Mouse (Mus musculus) embryonic fibroblast, embryonic 13.5 days (primary cell): ENCODE data around the gene Fam19a2. TPM values are rescaled to one million over a fixed set of nuclear protein-coding genes. Genes with fewer than 3 reads are reported as not detected.

Source experiments
- H3K27ac ChIP-seq: 2 replicates; pipeline ENCODE4 v1.5.1; 2012; ENCODE audit warnings: low read length, control low read depth, inconsistent platforms; ENCODE audit not compliant: insufficient read depth
- H3K4me1 ChIP-seq: 2 replicates; pipeline ENCODE4 v1.6.1; 2011; ENCODE audit warnings: low read length; ENCODE audit not compliant: control insufficient read depth, insufficient read depth
- H3K4me3 ChIP-seq: 2 replicates; pipeline ENCODE4 v1.5.1; 2011; ENCODE audit warnings: mild to moderate bottlenecking, control low read depth, low read length; ENCODE audit not compliant: insufficient read depth
- CTCF ChIP-seq: IDR thresholded peaks from 2 replicates; pipeline ENCODE4 v1.5.1; 2011; ENCODE audit warnings: mild to moderate bottlenecking, control low read depth, low read length, moderate library complexity, borderline replicate concordance; ENCODE audit not compliant: insufficient read depth
- POLR2A ChIP-seq: IDR thresholded peaks from 2 replicates; pipeline ENCODE4 v1.6.1; 2011; ENCODE audit warnings: low read depth, mild to moderate bottlenecking, control low read depth, low read length, moderate library complexity
- polyA plus RNA-seq: library from polyadenylated mRNA; stranded (reverse); fragments of >200 nt; gene quantifications from 2 replicates; pipeline ENCODE4 v1.2.4, GENCODE M21; 2011; ENCODE audit warnings: low read depth; ENCODE audit not compliant: missing spikeins, insufficient read length

Fam19a2 gene
- polyA plus RNA-seq, 1 experiment: 0.77 TPM

DNA sequence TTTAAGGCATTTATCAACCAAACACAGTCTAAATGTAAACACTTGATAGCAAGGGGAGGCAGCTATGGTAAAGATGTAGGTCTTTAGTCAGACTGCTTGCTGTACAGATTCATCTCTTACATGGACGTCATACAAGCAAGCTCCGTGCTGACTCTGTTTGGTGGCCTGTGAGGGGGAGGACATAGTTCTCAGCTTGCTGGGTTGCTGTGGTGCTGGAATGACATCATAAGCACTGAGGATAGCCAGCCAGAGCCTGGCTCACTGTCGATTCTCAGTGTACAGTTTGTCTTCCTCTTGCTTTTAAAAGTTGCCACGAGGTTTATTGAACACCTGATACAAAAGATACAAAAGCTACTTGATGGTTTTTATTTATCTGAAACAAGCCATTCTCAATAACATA is 100.8 kb downstream of the Fam19a2 start:
- Histone ChIP-seq H3K4me1 (no peaks in the 10 kb centered on the region), H3K27ac (no peak overlapping the region), H3K4me3 (no peak overlapping the region)
- no peak for TF ChIP-seq POLR2A

DNA sequence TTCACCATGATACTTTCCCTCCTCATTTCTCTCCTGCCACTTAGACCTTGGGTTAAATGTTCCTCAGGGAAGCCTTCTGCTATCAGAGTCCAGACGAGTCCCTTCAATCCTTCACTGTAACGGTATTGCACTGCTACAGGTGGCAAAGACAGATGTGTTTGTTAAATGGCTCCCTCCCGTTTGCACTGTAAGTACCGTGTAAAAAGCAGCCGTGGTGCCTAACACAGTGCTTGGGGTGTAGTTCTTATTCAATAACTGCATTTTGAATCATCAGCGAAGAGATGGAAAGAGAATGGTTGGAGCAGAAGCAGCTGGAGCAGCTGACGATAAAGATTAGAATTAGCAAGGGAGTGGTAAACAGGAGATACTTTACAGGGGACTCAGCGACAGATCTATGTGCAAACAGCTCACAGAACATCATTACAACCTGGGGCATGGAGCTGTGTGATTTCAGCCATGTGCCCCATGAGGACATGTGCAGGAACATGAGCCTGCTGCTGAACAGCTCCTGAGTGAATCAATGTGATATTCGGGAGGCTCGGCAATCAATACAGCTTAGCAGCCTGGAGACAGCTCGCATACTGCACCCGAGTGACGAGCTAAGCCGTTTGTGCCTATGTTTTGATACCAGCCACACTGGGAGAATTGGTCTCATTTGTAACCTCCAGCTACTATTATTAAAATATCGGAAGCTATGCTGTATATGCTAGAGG is 103.5 kb downstream of the Fam19a2 start:
- Histone ChIP-seq H3K4me1 (no peaks in the 10 kb centered on the region), H3K4me3 (no peak overlapping the region), H3K27ac (no peak overlapping the region)
- TF ChIP-seq POLR2A (no peak), CTCF (no peak)

DNA sequence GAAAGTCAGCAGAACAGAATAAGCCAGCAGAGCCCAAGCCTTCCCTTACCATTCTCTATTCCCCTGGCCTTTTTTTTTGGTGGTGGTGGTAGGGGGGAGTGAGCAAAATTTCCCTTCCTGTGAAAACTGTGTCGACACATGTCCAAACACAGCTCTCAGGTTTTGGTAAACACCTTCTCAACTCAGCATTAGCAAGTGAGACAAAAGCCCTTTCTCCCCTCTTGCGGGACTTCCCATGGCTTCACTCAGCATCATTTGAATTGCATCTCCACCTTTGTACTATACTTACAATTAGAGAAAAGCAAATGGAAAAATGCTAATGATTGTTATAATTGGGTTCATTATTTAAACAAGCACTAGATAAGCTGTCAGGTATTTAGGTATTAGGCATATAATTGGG is 119.5 kb downstream of the Fam19a2 start:
- TF ChIP-seq POLR2A: no peak
- no peak for TF ChIP-seq CTCF
- no peak overlapping the region for H3K27ac ChIP-seq
- H3K4me1 ChIP-seq: no peaks in the 10 kb centered on the region
- no peak overlapping the region for H3K4me3 ChIP-seq

DNA sequence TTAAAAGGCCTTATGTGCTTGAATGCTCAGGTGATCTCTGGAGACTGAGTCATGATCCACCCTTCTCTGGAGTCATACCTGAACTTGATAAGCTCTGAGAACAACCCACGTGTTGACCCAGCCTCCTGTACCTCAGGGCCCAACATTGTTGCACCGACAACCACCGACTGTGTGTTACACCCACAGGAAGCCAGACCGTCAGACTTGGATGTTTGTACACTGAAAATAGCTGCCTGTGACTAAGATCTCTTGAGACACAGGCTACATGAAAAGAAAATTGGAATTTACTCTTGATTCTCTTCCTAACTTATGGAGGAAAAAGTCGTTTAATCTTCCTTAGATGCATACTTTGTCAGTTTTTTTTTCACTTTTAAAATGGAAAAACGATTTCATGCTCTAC is 121.8 kb downstream of the Fam19a2 start:
- H3K4me3 ChIP-seq: no peak overlapping the region
- H3K27ac ChIP-seq: no peak overlapping the region
- no peak for TF ChIP-seq POLR2A
- TF ChIP-seq CTCF: no peak
- H3K4me1 ChIP-seq: no peaks in the 10 kb centered on the region

DNA sequence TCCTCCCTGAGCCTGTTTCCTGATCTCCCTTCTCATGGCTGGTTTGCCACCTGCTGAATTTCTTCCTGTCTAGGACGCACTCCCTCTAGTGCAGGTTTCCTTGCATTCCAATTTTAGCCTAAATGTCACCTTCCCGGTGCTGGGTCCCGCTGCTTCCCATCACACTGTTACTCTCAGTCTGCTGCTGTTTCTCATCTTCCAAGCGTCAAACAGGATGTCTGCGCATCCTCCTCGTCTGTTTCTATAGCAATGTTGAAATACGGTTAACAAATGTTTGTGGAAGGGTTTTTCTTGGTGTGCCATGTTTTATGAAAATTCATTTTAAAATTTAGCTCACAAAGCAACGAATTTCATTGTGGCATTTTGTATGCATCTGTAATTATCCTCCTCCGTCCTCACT is 131.6 kb downstream of the Fam19a2 start:
- H3K4me3 ChIP-seq: no peak overlapping the region
- H3K4me1 ChIP-seq: no peaks in the 10 kb centered on the region
- no peak overlapping the region for H3K27ac ChIP-seq
- TF ChIP-seq CTCF (no peak), POLR2A (no peak)

DNA sequence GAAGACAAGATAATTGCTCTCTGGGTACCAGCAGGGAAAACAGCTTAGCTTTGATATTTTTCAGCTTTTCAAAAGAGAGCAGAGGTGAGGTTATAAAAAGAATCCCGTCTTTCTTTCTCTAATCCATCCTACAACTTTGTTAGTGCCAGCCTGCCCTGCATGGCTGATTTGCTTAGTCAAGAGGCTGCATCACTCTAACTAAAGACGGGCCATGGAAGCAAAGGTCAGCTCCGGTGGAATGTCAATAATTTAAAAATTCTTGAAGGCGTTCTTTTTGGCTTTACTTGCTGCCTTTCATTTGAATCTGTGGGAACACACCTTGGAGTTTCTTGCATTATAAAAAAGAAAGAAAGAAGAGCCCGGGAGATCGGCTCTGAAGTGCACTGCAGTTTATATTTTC is 134.3 kb downstream of the Fam19a2 start:
- no peak for TF ChIP-seq CTCF
- no peak for TF ChIP-seq POLR2A
- Histone ChIP-seq H3K4me1 (no peaks in the 10 kb centered on the region), H3K27ac (no peak overlapping the region), H3K4me3 (no peak overlapping the region)

DNA sequence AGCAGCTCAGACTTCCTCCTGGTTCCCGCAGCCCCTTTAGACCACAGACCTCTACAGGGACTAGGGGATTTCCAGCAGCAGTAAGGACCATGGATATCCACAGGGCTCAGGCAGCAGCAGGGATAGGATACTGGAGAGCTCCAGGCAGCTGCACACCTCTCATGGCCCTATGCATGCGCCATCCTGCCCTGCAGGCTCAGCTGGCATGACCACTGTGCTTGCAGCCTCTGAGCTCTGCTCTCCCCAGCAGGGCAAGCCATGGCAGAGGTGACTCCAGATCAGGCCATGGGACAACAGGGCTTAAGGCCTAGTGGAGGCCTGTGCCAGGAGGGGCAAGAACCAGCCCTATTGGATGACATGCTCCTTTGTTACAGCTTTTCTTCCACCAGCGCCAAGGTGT is 137.4 kb downstream of the Fam19a2 start:
- Histone ChIP-seq H3K4me1 (no peaks in the 10 kb centered on the region), H3K4me3 (no peak overlapping the region), H3K27ac (no peak overlapping the region)
- TF ChIP-seq POLR2A: no peak
- TF ChIP-seq CTCF: no peak

DNA sequence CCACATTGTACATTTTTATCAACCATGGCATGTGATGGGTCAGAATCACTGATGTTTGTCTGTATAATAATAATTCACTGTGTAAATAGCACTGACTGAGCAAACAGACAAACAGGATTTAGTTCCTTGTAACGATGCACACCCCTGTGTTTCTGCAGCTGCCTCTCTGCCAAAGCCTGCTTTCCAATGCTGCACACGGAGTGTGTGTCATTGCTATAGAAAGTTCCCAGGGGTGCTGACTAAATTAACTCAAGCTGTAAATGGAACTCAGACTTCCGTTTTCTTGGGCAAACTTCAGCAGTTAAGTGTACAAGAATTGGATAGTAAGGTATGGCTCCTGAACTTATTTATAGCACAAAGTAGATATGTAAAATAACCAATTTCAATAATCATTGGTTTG is 138.7 kb downstream of the Fam19a2 start:
- Histone ChIP-seq H3K4me3 (no peak overlapping the region), H3K4me1 (no peaks in the 10 kb centered on the region), H3K27ac (no peak overlapping the region)
- no peak for TF ChIP-seq CTCF
- TF ChIP-seq POLR2A: no peak

DNA sequence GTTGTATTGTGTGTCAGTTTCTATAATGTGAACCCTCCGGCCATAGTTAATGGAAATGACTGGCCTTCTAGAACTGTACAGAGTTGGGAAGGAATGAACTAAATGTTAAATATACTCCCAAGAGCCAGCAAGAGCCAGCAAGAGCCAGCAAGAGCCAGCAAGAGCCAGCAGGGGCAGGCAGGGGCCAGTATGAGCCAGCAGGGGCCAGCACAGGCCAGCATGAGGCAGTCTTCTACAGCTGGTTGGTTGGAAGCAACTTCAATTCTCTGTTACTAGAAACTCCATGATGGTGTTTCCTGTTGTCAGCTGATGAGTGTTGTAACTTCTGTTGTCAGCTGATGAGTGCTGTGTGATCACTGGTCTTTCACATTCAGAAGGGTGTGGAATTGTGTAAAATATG is 151.2 kb downstream of the Fam19a2 start:
- Histone ChIP-seq H3K27ac (no peak overlapping the region), H3K4me1 (peaks cover 3% of the 10 kb centered on the region), H3K4me3 (no peak overlapping the region)
- TF ChIP-seq POLR2A (no peak), CTCF (no peak)

DNA sequence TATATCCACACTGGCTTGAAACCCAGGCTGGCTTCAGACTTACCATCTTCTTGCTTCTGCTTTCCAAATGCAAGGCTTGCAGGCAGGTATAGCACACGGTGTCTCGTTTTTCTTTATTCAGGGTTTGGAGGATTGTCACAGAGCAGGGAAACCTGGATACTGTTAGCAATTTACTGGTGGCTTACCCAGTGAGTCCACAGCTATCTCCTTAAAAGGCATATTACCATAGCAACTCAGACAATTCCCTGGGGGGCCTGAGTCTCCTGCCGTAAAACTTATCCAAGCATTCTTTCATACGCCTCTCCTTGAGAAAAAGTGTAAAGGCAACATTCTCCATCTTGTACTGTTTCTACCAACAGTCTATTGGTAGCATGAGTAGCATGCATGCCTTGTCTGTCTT is 152.2 kb downstream of the Fam19a2 start:
- TF ChIP-seq CTCF (no peak), POLR2A (no peak)
- no peak overlapping the region for H3K4me3 ChIP-seq
- H3K4me1 ChIP-seq: peaks cover 3% of the 10 kb centered on the region
- H3K27ac ChIP-seq: no peak overlapping the region
